In genomic region chr12:69908511-69908900, GRCm38 (mm10) we compare ENCODE assay signal across 9 mouse cellular contexts. TPM values are rescaled to one million over a fixed set of nuclear protein-coding genes. Genes with fewer than 3 reads are reported as not detected.
DNase-seq lines count a peak whose midpoint lies in the region; ATAC-seq and TF ChIP-seq lines count a peak whose summit lies in the region.
"Had no signal": no experiment of that assay in that cellular context is flagged by ENCODE, and none has a peak within 500 bp of the region (broad histone marks: within the 10 kb centered on the region; RNA-seq: fewer than 3 reads in every experiment).

No protein-coding gene starts in this region.

- ATAC-seq in lung, embryonic 14.5 days (ENCODE audit: insufficient read depth), result no peak
- 0 out of 2 replicates have a peak, but pooled peaks have one; percentile 40 for ATAC-seq in megakaryocyte progenitor cell, adult 5-6 weeks (replicated peaks; ENCODE audit: poor library complexity)
- ATAC-seq in stomach, postnatal 0 days (ENCODE audit: low FRiP score, low TSS enrichment), result 0 out of 2 replicates have a peak, but pooled peaks have one; percentile 24
- ATAC-seq: Patski had no signal

- DNase-seq in lung, embryonic 14.5 days, result no peak
- DNase-seq in lung, postnatal 4 days, result no peak
- DNase-seq in forebrain, embryonic 10.5 days (ENCODE audit: extremely low spot score, low spot score), result peak; percentile 29
- DNase-seq in layer of hippocampus, adult 2 months (ENCODE audit: low spot score in 2 of 2), result peak; percentile 77 to 87
- DNase-seq in stomach, postnatal 0 days (ENCODE audit: low spot score), result no peak
- no peak for DNase-seq in gastrocnemius, adult 18-20 months (ENCODE audit: low spot score)
- DNase-seq in urinary bladder, postnatal 25 days (ENCODE audit: low spot score), result no peak

- peak overlapping the region; percentile 62 for H3K4me2 ChIP-seq in lung, embryonic 14.5 days
- H3K4me2 ChIP-seq in stomach, postnatal 0 days (replicated peaks; ENCODE audit: low read depth), result peak overlapping the region; percentile 50

- TF ChIP-seq EP300 in stomach, postnatal 0 days (optimal IDR thresholded peaks at IDR 0.05), result no peak

- peak overlapping the region; percentile 27 for H3K4me3 ChIP-seq in lung, embryonic 14.5 days (ENCODE audit: low read depth, low read length)
- peak overlapping the region; percentile 65 for H3K4me3 ChIP-seq in forebrain, embryonic 10.5 days
- peak overlapping the region; percentile 65 for H3K4me3 ChIP-seq in layer of hippocampus, adult 2 months
- H3K4me3 ChIP-seq in stomach, postnatal 0 days (ENCODE audit: low read depth, low read length), result peak overlapping the region; percentile 29; the same call in 1 of the 2 replicates

- TF ChIP-seq CTCF in lung, embryonic 14.5 days (IDR thresholded peaks at IDR 0.05; ENCODE audit: low read depth), result no peak
- TF ChIP-seq CTCF in layer of hippocampus, adult 2 months (conservative IDR thresholded peaks at IDR 0.05), result no peak
- TF ChIP-seq CTCF in stomach, postnatal 0 days (IDR thresholded peaks at IDR 0.05; ENCODE audit: low read depth), result no peak

- WGBS in lung, embryonic 14.5 days, result 33% methylated on average over 19 of the region's 19 CpGs
- 26% methylated on average over 19 of the region's 19 CpGs for WGBS in forebrain, embryonic 10.5 days
- WGBS in stomach, postnatal 0 days, result 45% methylated on average over 19 of the region's 19 CpGs

- no peak overlapping the region for H3K9ac ChIP-seq in lung, embryonic 14.5 days
- H3K9ac ChIP-seq in stomach, postnatal 0 days (ENCODE audit: low read length), result no peak overlapping the region

- no peaks in the 10 kb centered on the region for H3K36me3 ChIP-seq in lung, embryonic 14.5 days (ENCODE audit: insufficient read depth)
- no peaks in the 10 kb centered on the region for H3K36me3 ChIP-seq in forebrain, embryonic 10.5 days (replicated peaks)
- no peaks in the 10 kb centered on the region for H3K36me3 ChIP-seq in stomach, postnatal 0 days (ENCODE audit: control insufficient read depth, insufficient read depth, low read length)

- peaks cover 4% of the 10 kb centered on the region; the same call in 1 of the 2 replicates for H3K4me1 ChIP-seq in lung, embryonic 14.5 days (ENCODE audit: insufficient read depth)
- H3K4me1 ChIP-seq in forebrain, embryonic 10.5 days, result peaks cover 17% of the 10 kb centered on the region
- no peaks in the 10 kb centered on the region for H3K4me1 ChIP-seq in stomach, postnatal 0 days (replicated peaks; ENCODE audit: control insufficient read depth, insufficient read depth)

- 0 out of 2 replicates have a peak, but pooled peaks cover 5% of the 10 kb centered on the region for H3K27me3 ChIP-seq in lung, embryonic 14.5 days (ENCODE audit: insufficient read depth, low read length)
- peaks cover 16% of the 10 kb centered on the region for H3K27me3 ChIP-seq in forebrain, embryonic 10.5 days (ENCODE audit: poor library complexity, severe bottlenecking)
- no peaks in the 10 kb centered on the region for H3K27me3 ChIP-seq in stomach, postnatal 0 days (ENCODE audit: control insufficient read depth, insufficient read depth, low read length)
- H3K27me3 ChIP-seq: Patski had no signal

- H3K27ac ChIP-seq in lung, embryonic 14.5 days (ENCODE audit: low read depth), result no peak overlapping the region
- peak overlapping the region; percentile 88 for H3K27ac ChIP-seq in forebrain, embryonic 10.5 days
- peak overlapping the region; percentile 98 for H3K27ac ChIP-seq in layer of hippocampus, adult 2 months
- no peak overlapping the region for H3K27ac ChIP-seq in stomach, postnatal 0 days (replicated peaks)

- H3K9me3 ChIP-seq in lung, embryonic 14.5 days (ENCODE audit: low read depth, low read length), result no peaks in the 10 kb centered on the region
- H3K9me3 ChIP-seq in forebrain, embryonic 10.5 days, result no peaks in the 10 kb centered on the region
- H3K9me3 ChIP-seq in stomach, postnatal 0 days (ENCODE audit: control insufficient read depth, low read length), result no peaks in the 10 kb centered on the region

RNA-seq across cellular contexts. Expression of gene Map4k5, which starts 15.5 kb away (rescaled TPM):
- 43.9 and 49.0 TPM in 2 replicates for polyA plus RNA-seq in lung, embryonic 14.5 days (2014; fragmentation: Nextera tagmentation; extraction: Ambion mirVana)
- 23.5 and 24.6 TPM in 2 replicates for polyA plus RNA-seq in forebrain, embryonic 10.5 days (2016; fragmentation: Nextera tagmentation; extraction: Ambion mirVana)
- total RNA-seq in layer of hippocampus, adult 2 months (2021), result 10 to 100 TPM; 44.2 to 47.7 TPM
- 14.9 and 17.7 TPM in 2 replicates for total RNA-seq in megakaryocyte progenitor cell, adult 5-6 weeks (2015)
- total RNA-seq in megakaryocyte progenitor cell, adult 5-6 weeks (2017), result 16.8 and 18.0 TPM in 2 replicates
- 12.4 and 13.1 TPM in 2 replicates for polyA plus RNA-seq in stomach, postnatal 0 days (2015; fragmentation: Nextera tagmentation; extraction: Ambion mirVana)
- total RNA-seq in gastrocnemius, adult 18-20 months (2021), result 10 to 100 TPM; 21.9 to 23.2 TPM

RNA-seq across cellular contexts. Expression of gene Atl1, which starts 16.1 kb away (rescaled TPM):
- 3.2 and 3.6 TPM in 2 replicates for polyA plus RNA-seq in lung, embryonic 14.5 days (2014; fragmentation: Nextera tagmentation; extraction: Ambion mirVana)
- 10.0 and 12.7 TPM in 2 replicates for polyA plus RNA-seq in forebrain, embryonic 10.5 days (2016; fragmentation: Nextera tagmentation; extraction: Ambion mirVana)
- 100 to 1,000 TPM; 195 TPM for total RNA-seq in layer of hippocampus, adult 2 months (2021)
- total RNA-seq in megakaryocyte progenitor cell, adult 5-6 weeks (2015), result 0.79 and 1.4 TPM in 2 replicates
- 1.4 and 2.6 TPM in 2 replicates for total RNA-seq in megakaryocyte progenitor cell, adult 5-6 weeks (2017)
- 3.8 and 4.3 TPM in 2 replicates for polyA plus RNA-seq in stomach, postnatal 0 days (2015; fragmentation: Nextera tagmentation; extraction: Ambion mirVana)
- 1 to 10 TPM; 1.6 to 3.1 TPM for total RNA-seq in gastrocnemius, adult 18-20 months (2021)

Comparison
In these comparisons a context has a peak if more than half of its experiments do, and no peak if none do; other contexts are left out.
1. DNase-seq: peak in forebrain, embryonic 10.5 days (single experiment) and layer of hippocampus, adult 2 months (2 of 2); none in lung, embryonic 14.5 days (single experiment), lung, postnatal 4 days (0 of 2), stomach, postnatal 0 days (single experiment), gastrocnemius, adult 18-20 months (single experiment) and urinary bladder, postnatal 25 days (single experiment).
2. H3K27ac ChIP-seq: peak in forebrain, embryonic 10.5 days (single experiment) and layer of hippocampus, adult 2 months (single experiment); none in lung, embryonic 14.5 days (single experiment) and stomach, postnatal 0 days (single experiment).
3. RNA of gene Atl1, which starts 16.1 kb away (total RNA-seq): 195 TPM in layer of hippocampus, adult 2 months; 1.6 to 3.1 TPM in gastrocnemius, adult 18-20 months and 0.79 to 2.6 TPM in megakaryocyte progenitor cell, adult 5-6 weeks; every median in the first group is over 10 times any median in the second.
4. Peak in every context shown above with its lines, with median percentiles within 50 percentile points of each other: H3K4me3 ChIP-seq.